Mouse (Mus musculus) adipocyte (in vitro differentiated cells): ENCODE measurements around the gene Olfr282.
"Not testable (repeated sequence)": the region's sequence is repeated elsewhere in the genome, so short reads cannot be mapped to it uniquely, and the experiment has no call there.

Experiments
- DNase-seq: peaks from one replicate; pipeline ENCODE4 v3.0.0-alpha.2; 2016; ENCODE audit warnings: low spot score

Gene Olfr282

DNA sequence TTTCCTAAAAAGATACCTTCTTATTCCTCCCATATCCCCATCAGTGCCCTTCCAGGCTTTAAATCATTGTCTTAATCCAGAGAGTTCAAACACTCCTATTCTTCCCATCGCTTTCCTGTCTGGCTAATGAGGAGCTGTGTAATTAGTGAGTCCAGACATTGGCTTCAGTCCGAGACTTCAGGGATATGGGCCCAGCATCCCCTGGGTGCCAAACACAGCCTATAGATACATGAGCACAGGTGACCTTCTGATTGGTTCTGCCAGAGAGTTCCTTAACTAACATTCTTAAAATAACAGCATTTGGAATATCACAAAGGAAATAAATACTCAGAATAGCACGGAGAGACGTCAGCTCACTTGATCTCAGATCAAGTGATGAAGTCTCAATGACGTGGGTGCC is at the start of gene Olfr282:
Gene Olfr282, plus strand, starts transcription at position 301 of the 400 bp plus-strand sequence.
- not testable (repeated sequence) for DNase-seq

- no peak for DNase-seq
These were observed 43.4 kb upstream of the Olfr282 start for GRCm38 (mm10) chr15:98387621-98388020.

GRCm38 (mm10) chr15:98389796-98390195 is 41.2 kb upstream of the Olfr282 start:
- DNase-seq, result peak; percentile 73

- no peak for DNase-seq
These were observed 39.7 kb upstream of the Olfr282 start for GRCm38 (mm10) chr15:98391081-98391902.

- DNase-seq, result peak; percentile 67
These were observed 39.2 kb upstream of the Olfr282 start for GRCm38 (mm10) chr15:98391903-98392187.

DNA sequence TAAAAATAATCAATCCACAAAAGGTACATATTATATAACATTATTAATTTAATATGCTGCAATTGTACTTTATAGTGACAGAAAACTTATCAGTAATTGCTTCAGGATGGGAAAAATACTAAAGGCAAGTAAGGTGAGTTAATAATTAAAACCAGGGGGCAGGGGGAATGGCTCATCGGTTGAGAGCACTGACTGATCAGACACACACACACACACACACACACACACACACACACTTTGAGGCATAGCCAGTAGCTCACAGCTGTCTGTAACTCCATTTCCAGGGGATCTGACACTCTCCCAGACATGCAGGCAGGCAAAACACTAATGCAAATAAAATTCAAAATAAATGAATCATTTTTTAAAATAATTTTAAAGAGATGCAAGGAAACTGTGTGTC is 33.9 kb upstream of the Olfr282 start:
- no peak for DNase-seq

- no peak for DNase-seq
These were observed 28.7 kb upstream of the Olfr282 start for GRCm38 (mm10) chr15:98402356-98402755.

DNA sequence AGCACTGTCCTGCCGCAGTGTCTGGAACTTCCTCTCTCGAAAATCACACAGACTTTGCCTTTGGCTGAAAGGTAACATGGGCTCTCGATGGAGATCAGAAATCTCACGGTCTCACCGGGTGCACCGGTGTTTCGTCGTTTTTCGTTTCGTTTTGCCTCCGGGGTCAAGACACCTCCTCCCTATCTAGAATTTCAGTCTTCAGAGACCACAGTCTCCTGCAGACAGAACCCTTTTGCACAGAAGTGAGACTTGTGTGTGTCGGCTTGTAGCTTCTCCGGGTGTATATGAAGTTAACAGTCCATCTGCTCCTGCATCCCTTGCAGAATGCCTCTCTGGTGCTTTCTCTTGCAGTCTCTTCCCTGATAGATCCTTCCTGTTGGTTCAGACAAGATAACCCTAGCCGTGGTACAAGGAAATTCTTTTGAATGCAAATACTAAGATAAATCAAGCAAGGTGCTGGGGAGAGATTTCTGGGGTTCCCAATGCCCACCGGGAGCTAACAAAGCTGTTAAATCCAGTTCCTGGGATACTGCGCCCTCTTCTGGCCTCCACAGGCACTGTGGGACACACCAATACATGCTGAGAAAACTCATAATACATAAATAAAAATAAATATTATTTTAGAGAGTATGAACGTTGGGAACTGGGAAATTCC is 22.5 kb upstream of the Olfr282 start:
- no peak for DNase-seq

GRCm38 (mm10) chr15:98409635-98410034 is 21.4 kb upstream of the Olfr282 start:
- DNase-seq, result no peak

DNA sequence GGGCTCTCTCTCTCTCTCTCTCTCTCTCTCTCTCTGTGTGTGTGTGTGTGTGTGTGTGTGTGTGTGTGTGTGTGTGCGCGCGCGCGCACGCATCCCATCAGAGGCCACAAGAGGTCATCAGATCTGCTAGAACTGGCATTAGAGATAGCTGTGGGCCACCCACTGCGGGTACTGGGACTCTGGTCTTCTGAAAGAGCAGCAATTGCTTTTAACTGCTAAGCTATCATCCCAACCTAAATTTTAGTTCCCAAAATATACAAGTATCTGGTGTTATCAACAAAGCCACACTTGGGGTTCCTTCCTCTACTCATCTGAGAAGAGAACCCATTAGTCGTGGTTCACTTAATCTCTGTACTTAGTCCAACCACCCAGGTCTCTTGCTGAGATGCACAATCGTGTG is 20.8 kb upstream of the Olfr282 start:
- no peak for DNase-seq

- DNase-seq, result no peak
These were observed 15.0 kb upstream of the Olfr282 start for GRCm38 (mm10) chr15:98415996-98416395.

- not testable (repeated sequence) for DNase-seq
These were observed 14.2 kb upstream of the Olfr282 start for GRCm38 (mm10) chr15:98416802-98417201.

- DNase-seq, result peak; percentile 17
These were observed 13.7 kb upstream of the Olfr282 start for GRCm38 (mm10) chr15:98417285-98417684.

DNA sequence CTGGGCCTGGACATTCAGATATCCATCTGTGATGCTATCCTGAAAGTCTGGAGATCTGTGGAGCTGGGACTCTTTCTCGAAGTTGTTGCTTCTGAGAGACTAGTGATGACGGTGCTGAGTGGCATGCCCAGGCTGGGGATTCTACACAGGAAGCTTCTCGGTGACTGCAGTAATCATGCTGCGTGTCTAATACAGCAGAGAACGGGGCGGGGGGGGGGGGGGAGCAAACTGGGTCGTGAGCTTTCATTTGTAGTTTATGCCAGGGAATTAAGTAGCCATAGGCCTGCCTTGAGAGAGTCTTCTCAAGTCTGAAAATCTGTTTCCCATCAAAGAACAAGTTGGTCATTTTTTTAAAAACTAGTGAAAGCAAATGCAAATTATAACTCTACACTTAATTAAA is 12.9 kb upstream of the Olfr282 start:
- no peak for DNase-seq

GRCm38 (mm10) chr15:98420897-98421296 is 10.1 kb upstream of the Olfr282 start:
- DNase-seq, result no peak

GRCm38 (mm10) chr15:98424326-98424725 is 6.7 kb upstream of the Olfr282 start:
- no peak for DNase-seq

GRCm38 (mm10) chr15:98424753-98425152 is 6.3 kb upstream of the Olfr282 start:
- DNase-seq, result no peak

GRCm38 (mm10) chr15:98425188-98425587 is 5.8 kb upstream of the Olfr282 start:
- DNase-seq, result no peak

DNA sequence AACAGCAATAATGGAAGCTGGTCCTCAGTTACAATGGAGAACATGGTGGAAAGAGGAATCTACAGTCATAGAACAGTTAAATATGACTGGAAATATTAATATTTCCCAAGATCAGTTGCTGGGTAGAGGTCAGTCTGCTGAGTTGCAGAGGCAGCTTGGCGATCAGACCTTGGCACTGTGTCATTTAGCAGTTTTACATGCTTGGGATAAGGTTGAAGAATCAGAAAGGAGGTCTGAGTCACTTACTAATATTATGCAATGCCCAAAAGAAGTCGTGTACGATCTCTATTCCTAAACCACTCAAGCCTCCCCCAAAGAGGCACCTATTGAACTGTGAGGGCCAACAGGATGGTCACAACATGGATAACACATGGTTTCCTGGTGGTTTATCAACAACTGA is 13.5 kb downstream of the Olfr282 start:
- peak; percentile 61 for DNase-seq

DNA sequence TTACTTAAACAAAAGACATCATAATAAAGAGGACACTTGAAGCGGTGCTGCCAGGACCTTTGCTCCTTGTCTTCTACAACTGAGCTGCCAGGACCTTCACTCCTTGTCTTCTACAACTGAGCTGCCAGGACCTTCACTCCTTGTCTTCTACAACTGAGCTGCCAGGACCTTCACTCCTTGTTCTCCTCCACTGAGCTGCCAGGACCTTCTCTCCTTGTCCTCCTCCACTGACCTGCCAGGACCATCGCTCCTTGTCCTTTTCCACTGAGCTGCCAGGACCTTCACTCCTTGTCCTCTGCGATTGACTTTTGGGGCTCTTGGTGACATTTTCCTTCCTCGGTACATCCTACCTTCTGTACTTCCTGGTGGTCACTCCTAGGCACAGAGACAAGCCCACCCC is 17.5 kb downstream of the Olfr282 start:
- DNase-seq, result no peak

DNA sequence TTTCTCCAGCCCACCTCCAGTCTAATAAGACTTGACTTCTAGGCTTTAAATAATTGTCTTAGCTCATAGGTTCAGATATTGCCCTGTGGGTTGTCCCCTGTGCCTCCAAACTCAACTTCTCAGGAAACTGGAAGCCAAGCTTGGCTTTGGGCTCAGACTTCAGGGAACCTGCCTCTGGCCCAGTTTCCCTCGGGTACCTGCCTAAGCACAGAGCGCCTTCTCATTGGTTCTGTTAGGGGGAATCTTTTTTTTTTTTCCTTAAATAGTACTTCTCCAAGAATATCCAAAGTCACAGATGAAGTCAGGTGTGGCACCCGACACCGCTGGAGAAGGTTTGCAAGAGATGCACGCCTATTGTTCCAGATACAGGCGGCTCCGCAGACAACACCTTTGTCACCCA is 21.3 kb downstream of the Olfr282 start, which contains the start of gene Olfr281:
Gene Olfr281, plus strand, starts transcription at position 301 of the 400 bp plus-strand sequence.
- no peak for DNase-seq

DNA sequence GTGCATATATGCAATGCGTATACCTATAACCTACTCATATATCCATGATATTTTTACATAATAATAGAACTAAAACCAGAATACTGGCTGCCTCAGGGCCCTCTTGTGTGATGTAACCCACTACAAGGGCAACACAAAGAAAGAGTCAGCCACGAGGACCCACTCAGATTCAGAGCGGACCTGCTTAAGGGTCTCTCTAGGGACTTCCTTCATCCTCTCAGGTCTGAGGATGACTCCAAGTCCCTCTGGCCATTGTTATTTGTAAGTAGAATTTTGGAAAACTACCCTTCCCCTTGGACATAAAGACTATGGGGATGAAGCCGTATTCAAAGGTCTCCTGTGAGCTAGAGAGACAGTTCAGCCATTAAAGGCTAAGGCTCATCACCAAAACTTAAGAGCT is 38.6 kb downstream of the Olfr282 start, which contains the start of gene OR5BS1P:
Gene OR5BS1P, plus strand, starts transcription at position 301 of the 400 bp plus-strand sequence.
- no peak for DNase-seq

DNA sequence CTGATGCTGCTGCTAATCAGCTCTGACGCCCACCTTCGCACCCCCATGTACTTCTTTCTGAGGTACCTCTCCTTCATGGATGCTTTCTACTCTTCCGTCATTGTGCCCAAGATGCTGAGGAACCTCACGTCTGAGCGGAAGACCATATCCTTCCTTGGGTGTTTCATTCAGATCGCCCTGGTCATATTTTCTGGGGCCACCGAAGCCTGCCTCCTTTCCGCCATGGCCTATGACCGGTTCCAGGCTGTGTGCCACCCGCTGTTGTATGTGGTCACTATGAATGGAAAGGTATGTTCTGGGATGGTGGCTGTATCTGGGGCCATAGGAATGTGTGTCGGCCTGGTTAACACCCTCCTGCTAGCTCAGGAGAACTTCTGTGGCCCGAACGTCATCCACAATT is 40.5 kb downstream of the Olfr282 start:
- no peak for DNase-seq

DNA sequence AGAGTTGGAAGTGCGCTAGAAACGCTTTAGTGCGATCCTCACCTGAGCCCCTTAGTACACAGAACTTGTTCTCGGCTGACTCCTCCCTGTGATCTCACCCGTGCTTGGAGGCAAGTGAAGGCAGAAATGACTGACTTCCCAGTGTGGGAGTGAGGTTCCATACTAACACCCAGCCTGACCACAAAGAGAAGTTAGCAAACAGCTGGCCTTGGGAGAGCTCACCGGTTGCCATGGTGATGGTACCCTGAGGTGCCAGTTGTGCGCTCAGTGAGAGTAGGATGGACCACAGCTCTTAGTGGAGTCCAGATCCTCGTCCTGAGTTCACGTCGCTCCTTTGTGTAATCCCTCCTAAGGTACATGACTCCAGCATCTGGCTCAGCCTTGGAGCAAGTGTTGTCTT is 43.9 kb downstream of the Olfr282 start:
- DNase-seq, result no peak
